Mouse (Mus musculus): ENCODE measurements around the gene Nell1.
A peak's percentile ranks its signal among the peaks of the same experiment; 100 is the strongest.

Gene Nell1

DNA sequence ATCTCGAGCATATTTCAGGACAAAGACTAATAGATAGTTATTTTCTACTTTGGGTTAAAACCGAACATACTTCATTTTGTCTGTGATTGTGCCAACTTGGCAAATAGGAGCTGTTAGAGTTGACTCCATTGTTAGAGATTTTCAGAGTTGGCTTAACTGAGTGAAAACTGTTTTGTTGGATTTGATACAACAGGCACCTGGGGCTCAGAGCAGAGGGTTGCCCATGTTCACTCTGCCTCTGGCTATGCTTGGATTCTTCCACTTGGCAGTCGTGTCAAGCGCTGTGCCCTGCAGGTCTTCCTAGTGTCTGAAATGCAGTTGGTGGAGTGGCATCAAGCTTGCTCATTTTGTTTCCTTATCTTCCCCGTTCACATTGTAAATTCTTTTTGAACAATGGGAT lies 363.6 kb downstream of the Nell1 start:
- DNase-seq, result no peak

DNA sequence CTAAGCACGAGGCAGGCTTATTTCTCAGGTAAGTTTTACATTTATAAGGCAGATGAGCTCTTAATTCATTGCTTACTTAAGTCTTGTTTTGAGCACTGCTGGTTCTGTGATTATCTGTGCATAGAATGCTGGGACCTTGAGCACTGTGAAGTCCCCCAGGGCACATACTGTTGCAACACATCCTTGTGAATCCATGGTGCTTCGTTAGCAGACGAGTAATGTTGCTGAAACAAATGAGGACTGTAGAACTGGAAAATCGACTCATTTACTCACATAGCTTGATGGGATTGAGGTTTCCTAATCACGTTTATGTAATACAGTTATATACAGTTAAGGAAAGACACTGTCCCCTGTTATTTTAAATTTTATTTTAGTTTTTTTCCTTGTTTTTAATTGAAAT lies 364.1 kb downstream of the Nell1 start:
- DNase-seq, result no peak

DNA sequence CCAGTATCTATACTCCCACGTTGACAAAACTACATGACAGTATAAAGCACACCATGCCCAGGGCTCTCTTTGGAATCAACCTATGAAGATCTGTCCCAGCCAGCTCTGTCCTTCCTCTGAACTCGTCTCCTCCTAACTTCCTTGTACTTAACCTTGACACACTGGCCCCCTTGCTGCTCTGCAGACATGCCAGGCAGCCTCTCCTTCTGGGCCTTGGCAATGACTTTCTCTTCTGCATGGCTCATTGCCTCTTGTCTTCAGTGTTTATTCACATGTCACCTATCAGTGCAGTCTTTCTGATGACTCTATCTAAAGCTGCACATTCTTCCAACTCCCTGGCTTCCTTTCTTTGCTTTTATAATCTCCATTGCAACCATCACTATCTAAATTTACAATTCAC lies 376.9 kb downstream of the Nell1 start:
- DNase-seq, result no peak

DNA sequence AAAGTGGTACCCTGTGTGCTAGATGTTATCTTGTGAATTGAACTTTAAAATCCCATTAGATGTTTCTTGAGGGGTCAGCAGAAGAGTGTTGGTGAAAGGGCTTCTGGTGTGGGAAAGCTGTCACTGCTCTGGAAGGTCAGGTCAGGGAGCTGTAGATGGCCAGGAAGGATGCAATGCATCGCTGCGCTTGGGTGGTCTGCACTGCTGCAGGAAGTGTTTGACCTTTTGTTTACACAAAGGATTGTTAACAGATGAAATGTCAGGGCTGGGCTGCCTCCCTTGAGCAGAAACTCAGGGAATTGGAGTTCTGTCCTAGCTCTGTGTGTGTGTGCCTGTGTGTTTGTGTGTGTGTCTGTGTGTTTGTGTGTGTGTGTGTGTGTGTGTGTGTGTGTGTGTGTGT lies 382.5 kb downstream of the Nell1 start:
- no peak for DNase-seq

DNA sequence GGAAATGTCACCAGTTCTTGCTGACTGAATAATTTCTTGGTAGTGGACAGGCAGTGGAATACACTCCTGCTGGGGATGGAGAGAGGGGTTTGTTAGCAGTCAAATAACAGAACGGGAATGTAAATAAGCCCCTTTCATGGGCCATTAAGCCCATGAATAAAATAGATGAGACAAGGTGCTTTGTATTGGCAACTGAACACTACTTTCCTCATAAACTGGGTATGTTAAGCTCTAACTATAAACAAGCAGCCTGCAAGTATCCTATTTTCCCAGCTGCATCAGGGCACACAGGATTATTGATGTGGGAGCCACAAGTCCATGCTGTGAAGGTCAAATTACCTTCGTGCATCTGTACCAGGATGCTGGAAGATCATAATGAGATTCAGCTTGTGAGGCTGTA lies 387.4 kb downstream of the Nell1 start:
- DNase-seq, result no peak

DNA sequence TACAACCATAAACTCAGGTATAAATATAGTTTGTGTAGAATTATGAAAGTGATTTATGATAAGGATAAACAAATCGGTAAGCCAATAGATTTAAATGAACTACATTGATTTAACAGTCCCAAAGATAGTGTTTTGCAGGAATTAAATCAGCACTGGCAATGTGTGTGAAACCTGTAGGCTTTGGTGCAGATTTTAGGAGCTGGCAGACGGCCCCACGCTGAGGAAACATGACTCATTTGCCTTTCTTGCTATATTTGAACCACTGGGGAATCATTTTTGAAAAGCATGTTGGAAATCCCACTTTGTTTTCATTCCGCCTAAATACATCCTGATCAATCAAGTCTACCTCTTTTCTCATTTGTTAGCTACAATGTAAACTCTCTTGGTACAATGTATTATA lies 400.2 kb downstream of the Nell1 start:
- no peak for DNase-seq

DNA sequence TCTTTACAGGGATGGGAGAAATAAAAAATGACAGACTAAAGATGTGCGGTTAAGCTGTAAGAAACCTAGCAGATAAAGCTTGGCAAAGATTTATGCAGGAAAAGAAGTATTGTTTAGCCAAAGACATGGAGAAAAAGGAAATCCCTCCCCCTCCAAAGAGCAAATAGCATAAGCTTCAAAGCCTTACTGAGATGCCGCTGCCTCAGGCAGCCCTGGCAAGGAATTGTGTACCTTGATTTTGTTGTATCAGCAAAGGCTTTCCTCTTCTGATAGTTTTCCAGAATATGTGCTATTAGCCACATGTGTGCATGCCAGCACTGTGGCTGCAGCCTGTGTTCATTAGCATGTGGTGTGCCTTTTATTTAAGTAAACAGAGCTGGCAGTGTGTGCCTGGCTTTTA lies 435.8 kb downstream of the Nell1 start:
- no peak for DNase-seq

DNA sequence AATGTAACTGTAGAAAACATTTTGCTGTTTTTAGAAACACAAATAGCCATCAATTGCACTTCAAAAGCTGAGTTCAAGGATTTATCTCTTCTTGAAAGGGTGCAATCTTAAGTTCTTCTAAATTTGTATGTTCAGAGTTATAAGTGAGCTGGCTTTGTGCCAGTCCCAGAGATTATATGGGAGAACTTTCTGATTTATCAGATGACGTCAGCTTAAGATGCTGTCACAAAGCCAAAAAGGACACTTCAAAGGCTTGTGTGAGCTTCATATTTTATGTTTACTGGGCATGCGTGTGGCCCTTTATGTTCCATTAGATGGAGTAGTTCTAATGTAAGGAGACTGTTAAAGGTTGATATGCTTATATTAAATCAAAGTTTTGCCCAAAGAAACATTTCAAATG lies 445.3 kb downstream of the Nell1 start:
- no peak for DNase-seq

DNA sequence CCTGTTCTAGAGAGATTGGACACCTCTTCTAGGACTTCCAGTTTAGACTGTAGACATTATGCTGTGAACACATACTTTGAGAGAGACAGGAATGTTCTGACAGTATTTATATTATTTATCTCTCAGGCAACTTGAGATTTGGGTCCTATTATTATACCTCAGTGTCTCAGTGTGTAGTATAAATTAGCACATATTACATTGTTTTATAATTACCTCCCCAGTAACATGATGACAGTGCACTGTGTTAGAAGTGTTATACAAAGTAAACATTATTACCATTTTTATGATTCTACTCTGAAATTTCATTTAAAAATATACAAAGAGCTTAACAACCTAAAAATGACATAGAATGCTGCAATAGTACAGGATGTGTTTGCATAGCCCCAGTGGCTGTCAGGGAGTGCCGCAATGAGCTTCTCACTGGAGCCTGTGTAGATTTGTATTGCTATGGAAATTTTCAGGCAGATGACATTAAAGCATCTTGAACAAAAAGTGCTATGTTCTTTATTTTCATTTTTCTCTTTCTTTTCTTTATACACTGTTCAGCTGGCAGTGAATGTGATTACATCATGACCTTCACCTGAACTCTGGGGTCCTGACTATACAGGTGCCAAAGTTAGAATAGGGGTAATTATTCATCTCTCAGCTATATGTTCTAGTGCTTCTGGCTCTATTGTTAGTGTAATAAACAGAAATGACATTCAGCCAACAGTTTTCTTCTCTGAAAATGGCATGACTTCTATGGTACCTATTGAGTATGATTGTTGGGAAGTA lies 447.9 kb downstream of the Nell1 start:
- DNase-seq, result no peak

DNA sequence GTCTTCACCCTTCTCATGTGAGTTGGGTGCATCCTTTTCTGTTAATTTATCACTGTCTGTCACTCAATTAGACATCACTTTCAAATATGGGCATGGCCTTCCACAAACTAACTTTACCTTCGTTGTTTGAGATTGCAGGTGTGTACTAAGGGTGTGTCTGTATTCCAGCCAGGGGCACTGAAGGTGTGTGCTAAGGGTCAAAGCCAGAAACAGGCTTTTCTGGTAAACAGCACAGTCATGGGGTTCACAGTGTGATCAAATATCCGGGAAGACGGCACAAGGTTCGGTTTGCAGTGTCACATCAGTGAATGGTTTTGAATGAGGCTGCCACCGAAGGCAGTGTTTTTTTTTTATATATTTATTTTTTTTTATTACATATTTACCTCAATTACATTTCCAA lies 455.1 kb downstream of the Nell1 start:
- DNase-seq, result no peak

DNA sequence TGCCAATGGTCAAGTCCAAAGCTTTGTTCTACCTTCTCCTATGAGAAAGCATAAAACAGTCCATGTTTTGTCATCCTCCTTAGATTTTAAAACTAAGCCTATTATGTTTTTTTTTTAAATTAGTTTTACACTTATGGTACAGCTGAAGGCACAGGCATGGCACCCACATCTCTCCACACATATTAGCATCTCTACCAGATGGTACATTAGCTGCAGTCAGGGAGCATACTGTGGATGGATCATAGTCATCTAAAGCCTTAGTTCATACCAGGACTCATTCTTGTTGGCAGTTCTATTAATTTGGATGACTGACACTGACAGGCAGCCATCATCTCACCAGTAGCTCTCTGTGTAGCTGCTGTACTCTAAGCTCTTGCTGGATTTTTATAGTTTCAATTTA lies 466.6 kb downstream of the Nell1 start:
- DNase-seq, result no peak

DNA sequence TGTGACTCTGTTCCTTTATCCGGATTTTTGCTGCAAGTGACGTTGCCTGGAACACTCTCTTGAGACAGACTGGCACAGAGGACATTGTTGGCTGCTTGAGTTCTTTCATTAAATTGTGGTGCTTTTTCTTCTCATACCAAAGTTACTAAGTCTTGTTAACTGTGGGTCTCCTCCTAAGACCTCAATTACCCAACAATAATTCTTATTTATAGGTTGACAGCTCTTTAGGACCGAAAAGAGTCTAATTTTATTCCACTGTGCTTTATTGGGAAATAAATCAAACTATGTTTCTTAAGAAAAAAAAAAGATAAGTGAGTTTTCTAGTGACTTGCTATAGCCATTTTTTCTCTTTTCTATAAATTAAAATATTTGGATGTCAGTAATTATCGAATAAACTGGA lies 472.7 kb downstream of the Nell1 start:
- DNase-seq, result no peak

DNA sequence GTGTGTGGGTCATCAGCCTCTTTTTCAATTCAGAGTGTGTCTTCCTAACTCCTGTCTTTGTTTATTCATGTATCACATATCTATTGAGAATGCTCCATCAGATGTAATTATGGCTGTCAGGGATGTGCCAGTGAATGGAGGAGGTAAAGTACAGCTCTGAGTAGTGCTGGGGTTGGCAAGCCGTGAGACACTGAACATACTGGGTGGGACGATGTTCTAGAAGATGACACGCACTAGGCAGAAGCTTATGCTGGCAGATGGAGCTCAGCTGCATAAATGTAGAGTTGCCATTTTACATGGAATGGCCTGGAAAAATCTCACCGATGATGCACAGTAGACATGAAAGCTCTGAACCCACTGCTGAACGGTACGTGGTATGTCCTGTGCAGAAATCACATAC lies 493.1 kb downstream of the Nell1 start:
- no peak for DNase-seq

DNA sequence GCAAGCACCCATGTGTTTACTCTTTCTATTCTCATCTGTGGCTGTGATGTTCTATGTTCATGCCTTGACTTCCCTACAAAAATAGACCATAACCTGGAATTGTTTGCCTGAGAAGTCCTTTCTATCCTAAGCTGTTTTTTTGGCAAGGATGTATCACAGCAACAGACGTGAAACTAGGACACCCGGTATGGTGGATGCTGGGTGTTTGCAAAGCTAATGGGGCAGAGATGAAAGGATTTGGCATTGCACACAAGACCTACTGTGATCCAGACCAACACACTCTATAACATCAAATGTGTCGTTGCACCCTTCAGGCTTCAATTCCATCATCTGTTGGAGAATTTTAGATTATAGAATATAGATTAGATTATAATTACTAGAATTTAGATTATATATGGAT lies 495.9 kb downstream of the Nell1 start:
- DNase-seq, result peak; percentile 9 to 22

DNA sequence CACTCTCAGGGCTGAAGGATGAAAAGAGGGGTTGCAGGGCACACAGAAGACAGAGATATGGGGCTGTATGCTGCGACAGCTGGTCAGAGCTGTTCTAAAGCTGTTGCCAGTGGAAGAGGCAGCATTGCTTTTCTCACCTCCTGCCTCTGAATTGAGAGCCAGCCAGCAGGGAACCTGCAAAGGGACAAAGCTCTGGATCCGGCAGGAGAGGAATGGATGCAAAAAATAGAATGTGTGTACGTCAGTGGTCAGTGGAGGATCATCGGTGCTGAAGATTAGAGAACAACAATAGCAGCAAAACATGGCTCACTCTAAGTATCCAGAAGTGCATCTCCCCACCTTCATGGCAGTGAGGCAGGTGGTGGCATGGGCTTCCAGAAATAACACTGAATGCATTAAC lies 507.3 kb downstream of the Nell1 start:
- DNase-seq, result peak in 1 of 2 experiments; percentile 7

DNA sequence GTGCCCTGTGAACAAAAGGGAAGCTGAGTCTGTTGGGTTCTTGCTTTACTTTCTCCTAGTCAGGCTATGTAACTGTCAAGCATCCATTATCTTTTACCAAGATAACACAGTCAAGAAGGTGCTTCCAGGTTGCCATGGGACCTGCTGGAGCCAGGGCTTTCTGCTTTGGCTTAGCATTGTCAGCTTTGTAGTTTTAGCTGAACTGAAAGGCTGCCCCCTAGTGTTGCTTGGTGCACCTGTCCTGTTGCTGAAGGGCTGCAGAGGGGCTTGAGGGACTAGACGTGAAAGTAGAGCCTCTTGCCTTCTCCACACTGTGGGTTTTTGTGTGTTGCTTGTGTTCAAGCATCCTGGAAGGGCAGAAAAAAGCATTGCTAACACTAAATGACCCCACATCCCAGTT lies 510.6 kb downstream of the Nell1 start:
- DNase-seq, result peak; percentile 18 to 29

DNA sequence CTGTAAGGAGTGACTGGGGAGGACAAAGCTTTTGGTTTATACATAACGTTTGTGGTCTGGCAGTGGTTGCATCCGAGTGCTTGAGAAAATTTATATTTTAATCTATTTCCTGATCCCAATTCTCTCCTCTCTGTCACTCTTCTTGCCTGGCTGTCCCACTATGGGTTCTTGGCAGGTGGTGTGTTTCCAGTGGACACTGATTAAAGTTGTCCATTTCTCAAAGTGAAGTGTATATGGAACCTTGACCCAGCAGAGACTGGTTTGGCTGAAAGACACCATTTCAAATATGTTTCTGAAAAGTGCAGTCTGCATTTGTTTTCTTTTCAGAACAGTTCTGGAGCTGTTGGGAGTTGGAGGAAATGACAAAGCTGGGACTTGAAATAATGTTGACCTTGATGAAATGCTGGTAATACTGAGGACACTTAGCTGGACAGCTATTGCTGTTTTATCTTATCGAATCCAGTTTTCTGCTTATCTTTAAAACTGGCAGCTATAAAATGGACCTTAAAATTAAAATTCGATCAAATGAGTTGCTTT lies 512.3 kb downstream of the Nell1 start:
- no peak for DNase-seq

DNA sequence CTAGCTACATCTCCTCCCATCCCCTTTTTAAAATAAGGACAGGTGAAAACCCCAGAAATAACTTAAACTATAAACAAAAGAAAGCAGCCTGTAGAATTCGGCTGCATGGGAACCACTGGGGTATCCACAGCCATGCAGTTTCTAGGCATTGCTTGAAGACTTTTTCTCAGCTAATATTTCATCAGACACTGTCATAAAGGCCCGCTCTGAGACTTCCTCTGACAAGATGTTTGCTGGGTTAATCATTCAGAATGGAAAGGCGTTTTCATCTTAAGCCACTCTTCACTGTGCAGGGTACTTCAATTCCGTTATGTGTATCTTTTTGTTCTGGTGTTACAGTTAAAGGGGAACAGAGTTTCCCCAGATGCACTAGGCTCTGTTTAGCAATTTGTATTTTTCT lies 526.9 kb downstream of the Nell1 start:
- no peak for DNase-seq

DNA sequence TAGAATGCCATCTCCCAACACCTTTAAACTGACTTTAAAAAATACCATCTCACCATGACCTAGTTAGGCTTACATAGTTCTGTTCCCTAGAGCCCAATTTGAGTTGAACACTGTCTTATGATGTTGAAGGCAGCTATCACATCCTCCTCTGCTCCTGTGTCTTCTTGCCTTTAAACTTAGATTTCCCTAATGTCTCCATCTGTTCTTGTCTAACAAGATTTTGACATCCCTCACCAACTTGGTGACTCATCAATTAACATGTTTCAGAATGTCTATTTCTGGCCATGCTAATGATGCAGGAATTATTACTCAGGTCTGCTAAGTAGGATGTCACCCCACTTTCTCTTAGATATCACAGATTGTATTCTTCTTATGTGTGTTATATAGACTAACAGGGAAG lies 532.4 kb downstream of the Nell1 start:
- DNase-seq, result no peak

DNA sequence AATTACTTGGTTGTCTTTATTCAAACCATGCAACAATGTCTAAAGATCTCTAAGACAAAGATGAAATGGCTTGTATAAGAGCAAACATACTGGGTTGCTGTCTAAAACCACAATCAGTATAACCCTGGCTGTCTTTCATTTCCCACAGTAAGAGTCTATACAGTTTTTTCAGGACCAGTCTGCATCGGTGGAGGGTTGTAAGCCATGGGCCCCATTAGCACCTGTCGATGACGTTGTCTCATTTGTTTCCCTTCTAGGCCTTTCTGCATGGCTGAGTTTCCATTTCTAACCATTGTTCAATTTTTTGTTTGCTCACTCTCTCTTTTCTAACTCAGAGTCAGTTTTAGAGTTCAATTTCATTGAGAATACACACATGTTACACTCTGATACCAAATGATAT lies 540.2 kb downstream of the Nell1 start:
- DNase-seq, result no peak

DNA sequence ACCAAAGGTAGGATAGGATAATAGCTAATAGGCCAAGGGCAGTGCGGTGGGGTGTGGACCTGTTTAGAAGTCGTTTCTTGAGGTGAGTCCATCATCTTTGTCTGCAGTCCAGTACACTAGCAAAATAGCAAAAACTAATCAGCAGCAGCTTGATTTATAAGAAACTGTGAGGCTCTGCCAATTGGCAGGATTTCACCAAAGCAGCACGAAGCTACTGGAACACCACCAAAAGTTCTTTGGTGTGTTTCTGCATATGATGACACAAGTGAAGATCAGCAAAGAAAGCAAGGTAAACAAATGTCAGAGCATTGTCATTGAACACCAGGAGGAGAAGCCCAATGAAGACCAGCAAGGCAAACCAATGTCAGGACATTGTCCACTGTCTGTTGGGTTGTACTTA lies 542.0 kb downstream of the Nell1 start:
- DNase-seq, result no peak

DNA sequence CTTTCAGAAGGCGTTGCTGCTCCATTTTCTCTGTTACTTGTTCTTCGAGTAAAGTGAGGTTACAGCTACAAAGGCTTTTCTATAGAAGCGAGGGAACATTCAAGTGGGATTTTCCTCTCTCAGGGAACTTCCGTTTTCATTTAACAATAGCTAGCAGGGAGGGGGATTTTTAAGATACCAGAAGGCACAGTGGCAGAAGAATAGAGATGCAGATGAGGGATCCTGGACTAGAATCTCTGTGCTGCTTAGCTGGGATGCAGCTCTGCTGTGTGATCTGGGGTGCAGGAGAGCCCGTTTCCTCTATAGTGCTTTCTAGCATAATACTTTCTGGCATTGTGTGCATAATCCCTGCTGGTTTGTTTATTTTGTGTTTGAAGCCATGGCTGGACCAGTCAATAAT lies 568.7 kb downstream of the Nell1 start:
- no peak for DNase-seq

DNA sequence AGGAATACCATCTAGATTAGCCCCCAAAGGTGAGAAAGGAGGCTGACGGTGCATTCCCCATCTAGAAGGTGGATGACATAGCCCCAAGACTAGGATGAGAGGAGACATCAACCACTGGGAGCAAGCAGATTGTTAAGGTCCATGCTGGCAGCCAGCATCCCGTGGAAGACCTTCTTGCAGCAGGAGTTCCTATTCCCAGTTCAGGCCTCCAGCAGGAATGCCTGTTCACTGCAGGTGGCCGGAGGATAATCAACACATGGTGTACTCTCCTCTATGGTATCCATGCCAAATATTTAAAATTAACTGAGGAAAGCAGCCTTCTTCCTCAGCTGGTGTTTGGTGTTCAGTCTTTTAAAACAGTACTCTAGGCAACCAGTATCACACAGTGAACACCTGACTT lies 574.9 kb downstream of the Nell1 start:
- DNase-seq, result peak; percentile 25 to 36

DNA sequence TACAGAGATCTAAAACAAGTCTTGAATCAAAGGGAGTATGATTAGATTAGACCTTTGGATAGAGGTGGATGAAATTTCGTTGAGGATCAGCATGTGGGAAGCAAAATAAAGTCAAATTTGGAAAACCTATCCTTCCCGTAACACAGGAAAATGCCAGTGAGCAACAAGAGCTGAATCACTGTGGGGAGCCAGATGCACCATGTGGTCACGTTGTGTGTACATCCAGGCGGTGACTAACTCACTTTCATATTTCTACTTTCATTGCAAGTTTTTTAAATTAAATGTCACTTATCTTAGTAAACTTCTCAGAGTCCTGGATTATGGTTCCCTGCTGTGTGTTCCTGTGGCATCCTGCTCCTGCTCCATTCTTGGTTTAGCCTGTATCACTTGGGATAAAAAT lies 576.8 kb downstream of the Nell1 start:
- DNase-seq, result no peak

DNA sequence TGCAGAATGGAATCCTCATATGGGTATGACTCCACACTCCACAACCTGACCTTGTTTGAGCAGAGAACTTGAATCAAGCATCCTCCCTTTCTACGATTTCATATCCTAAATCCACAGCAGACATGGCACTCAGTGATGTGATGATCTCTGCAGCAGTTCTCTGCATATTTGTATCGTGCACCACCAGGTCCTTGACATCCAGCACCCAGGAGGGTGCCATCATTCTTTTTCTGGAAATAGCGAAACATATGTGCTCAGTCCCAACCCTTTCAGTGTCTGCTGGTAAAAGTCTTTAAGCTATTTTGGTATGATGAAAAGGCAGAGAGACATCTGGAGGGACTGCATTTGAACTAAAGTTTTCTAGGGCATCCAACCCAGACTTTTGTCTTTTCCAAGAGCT lies 588.0 kb downstream of the Nell1 start:
- DNase-seq, result no peak

Data from cerebellum, adult 18-20 months (tissue).